Mouse (Mus musculus) heart, embryonic 10.5 days (tissue): ENCODE results near the gene Wdr60. TPM values are rescaled to one million over a fixed set of nuclear protein-coding genes. Genes with fewer than 3 reads are reported as not detected.

ENCODE experiments used
- DNase-seq: peaks from one replicate; pipeline ENCODE4 v3.0.0-alpha.2; 2017; ENCODE audit warnings: low spot score
- H3K27ac ChIP-seq: fragments of 300-500 bp; sonication (generic); 2 replicates; pipeline ENCODE4 v1.5.1; 2016; ENCODE audit warnings: mild to moderate bottlenecking
- H3K27me3 ChIP-seq: fragments of 300-500 bp; sonication (generic); 2 replicates; pipeline ENCODE4 v1.6.1; 2016; ENCODE audit warnings: mild to moderate bottlenecking; ENCODE audit not compliant: poor library complexity, insufficient read depth, severe bottlenecking
- H3K36me3 ChIP-seq: fragments of 300-500 bp; sonication (generic); 2 replicates; pipeline ENCODE4 v1.6.1; 2016; ENCODE audit warnings: mild to moderate bottlenecking, moderate library complexity
- H3K4me1 ChIP-seq: fragments of 300-500 bp; sonication (generic); 2 replicates; pipeline ENCODE4 v1.6.1; 2016; ENCODE audit warnings: mild to moderate bottlenecking
- H3K4me3 ChIP-seq: fragments of 300-500 bp; sonication (generic); 2 replicates; pipeline ENCODE4 v1.5.1; 2016; ENCODE audit warnings: mild to moderate bottlenecking, moderate library complexity
- H3K9me3 ChIP-seq: fragments of 300-500 bp; sonication (generic); 2 replicates; pipeline ENCODE4 v1.6.1; 2016; ENCODE audit warnings: mild to moderate bottlenecking, moderate library complexity
- WGBS: fragments of 180-500 bp; shearing (Covaris S2); methylation state at CpG from one replicate; pipeline ENCODE4 v1.1.7; 2016; 5-methylcytosine and 5-hydroxymethylcytosine counted together
- polyA plus RNA-seq: library from polyadenylated mRNA; unstranded; fragments of >200 nt; fragmentation: Nextera tagmentation; extraction: Ambion mirVana; gene quantifications from 2 replicates; pipeline ENCODE4 v1.2.1, GENCODE M21; 2016

Wdr60 gene
- polyA plus RNA-seq, 1 experiment from 2014 or later, result 9.8 TPM

DNA sequence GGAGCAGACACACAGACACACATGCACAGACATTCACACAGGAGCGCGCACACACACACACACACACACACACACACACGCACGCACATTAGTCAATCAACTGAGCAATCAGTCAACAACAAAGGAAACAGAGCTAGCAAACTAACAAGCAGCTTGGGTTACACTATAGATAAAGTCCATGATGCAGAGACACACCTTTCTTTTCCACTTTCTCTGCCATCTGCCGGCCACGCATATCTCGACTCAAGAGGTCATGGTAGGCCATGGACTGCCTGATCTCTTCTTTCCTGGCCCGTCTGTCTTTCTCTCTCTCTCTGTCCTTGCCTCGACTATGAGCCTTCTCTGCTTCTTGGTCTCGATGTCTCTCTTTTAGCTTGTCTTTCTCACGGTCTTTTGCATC, 7.2 kb downstream of the Wdr60 start:
- Histone ChIP-seq H3K27ac (no peak overlapping the region), H3K4me3 (no peak overlapping the region), H3K9me3 (no peaks in the 10 kb centered on the region), H3K36me3 (0 out of 2 replicates have a peak, but pooled peaks cover 3% of the 10 kb centered on the region), H3K27me3 (peaks cover 7% of the 10 kb centered on the region; the same call in 1 of the 2 replicates), H3K4me1 (no peaks in the 10 kb centered on the region)
- no peak for DNase-seq
- 80% methylated on average over 11 of the region's 11 CpGs for WGBS

- no peak for DNase-seq
- peaks cover 7% of the 10 kb centered on the region; the same call in 1 of the 2 replicates for H3K27me3 ChIP-seq
- H3K27ac ChIP-seq, result no peak overlapping the region
- no peaks in the 10 kb centered on the region for H3K9me3 ChIP-seq
- H3K4me3 ChIP-seq, result no peak overlapping the region
- 0 out of 2 replicates have a peak, but pooled peaks cover 3% of the 10 kb centered on the region for H3K36me3 ChIP-seq
- H3K4me1 ChIP-seq, result no peaks in the 10 kb centered on the region
- 32% methylated on average over 8 of the region's 8 CpGs for WGBS
Observed at GRCm38 (mm10) chr12:116254652-116255051, 8.2 kb downstream of the Wdr60 start.

GRCm38 (mm10) chr12:116244601-116245000, 18.2 kb downstream of the Wdr60 start:
- no peak overlapping the region for H3K4me3 ChIP-seq
- H3K36me3 ChIP-seq, result peaks cover 4% of the 10 kb centered on the region; the same call in 1 of the 2 replicates
- H3K27me3 ChIP-seq, result no peaks in the 10 kb centered on the region
- no peak overlapping the region for H3K27ac ChIP-seq
- WGBS, result 69% methylated on average over 1 of the region's 1 CpGs
- no peak for DNase-seq
- H3K9me3 ChIP-seq, result no peaks in the 10 kb centered on the region
- no peaks in the 10 kb centered on the region for H3K4me1 ChIP-seq

DNA sequence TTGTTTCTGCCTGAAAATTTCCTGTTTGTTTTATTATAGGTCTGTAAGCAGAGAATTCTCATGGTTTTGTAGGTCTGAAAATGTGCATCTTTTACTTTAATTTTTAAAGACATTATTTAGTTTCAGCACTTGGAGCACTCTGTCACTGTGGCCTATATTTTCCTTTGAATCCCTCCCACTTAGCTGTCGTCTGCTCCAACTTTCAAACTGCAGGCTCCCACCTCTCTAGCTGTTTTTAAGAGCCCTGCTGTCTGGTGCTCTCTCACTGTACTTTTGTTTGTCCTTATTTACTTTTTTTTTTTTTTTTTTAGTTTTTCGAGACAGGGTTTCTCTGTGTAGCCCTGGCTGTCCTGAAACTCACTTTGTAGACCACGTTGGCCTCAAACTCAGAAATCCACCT, 24.0 kb downstream of the Wdr60 start:
- no peaks in the 10 kb centered on the region for H3K27me3 ChIP-seq
- H3K4me3 ChIP-seq, result no peak overlapping the region
- no peaks in the 10 kb centered on the region for H3K4me1 ChIP-seq
- no peak overlapping the region for H3K27ac ChIP-seq
- no peaks in the 10 kb centered on the region for H3K9me3 ChIP-seq
- 76% methylated on average over 3 of the region's 3 CpGs for WGBS
- H3K36me3 ChIP-seq, result no peaks in the 10 kb centered on the region
- DNase-seq, result no peak

GRCm38 (mm10) chr12:116238370-116238769, 24.5 kb downstream of the Wdr60 start:
- no peak overlapping the region for H3K4me3 ChIP-seq
- H3K27ac ChIP-seq, result no peak overlapping the region
- H3K36me3 ChIP-seq, result no peaks in the 10 kb centered on the region
- H3K9me3 ChIP-seq, result no peaks in the 10 kb centered on the region
- no peaks in the 10 kb centered on the region for H3K4me1 ChIP-seq
- H3K27me3 ChIP-seq, result no peaks in the 10 kb centered on the region
- DNase-seq, result no peak

GRCm38 (mm10) chr12:116236658-116237057, 26.2 kb downstream of the Wdr60 start:
- 74% methylated on average over 3 of the region's 3 CpGs for WGBS
- no peak for DNase-seq
- Histone ChIP-seq H3K36me3 (no peaks in the 10 kb centered on the region), H3K9me3 (no peaks in the 10 kb centered on the region), H3K4me3 (no peak overlapping the region), H3K27ac (no peak overlapping the region), H3K27me3 (no peaks in the 10 kb centered on the region), H3K4me1 (no peaks in the 10 kb centered on the region)

DNA sequence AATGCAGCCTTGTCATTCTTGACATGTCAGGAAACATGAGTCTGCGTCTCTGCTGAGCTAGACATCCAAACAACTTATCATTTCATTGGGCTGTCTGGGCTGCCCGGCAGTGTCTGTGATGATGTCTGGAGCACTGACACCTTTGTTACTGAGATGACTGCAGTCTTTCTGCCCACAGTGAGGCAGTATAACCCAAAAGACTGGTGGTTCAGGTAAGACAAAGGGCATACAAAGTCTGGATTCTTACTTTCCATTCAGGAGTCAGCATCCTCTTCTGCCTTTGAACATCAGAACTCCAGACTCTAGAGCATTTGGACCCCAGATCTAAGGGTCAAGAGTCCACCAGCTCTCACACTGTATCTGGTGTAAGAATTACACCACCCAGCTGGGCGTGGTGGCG, 27.5 kb downstream of the Wdr60 start:
- Histone ChIP-seq H3K27me3 (no peaks in the 10 kb centered on the region), H3K9me3 (no peaks in the 10 kb centered on the region), H3K4me1 (no peaks in the 10 kb centered on the region), H3K27ac (no peak overlapping the region), H3K4me3 (no peak overlapping the region), H3K36me3 (no peaks in the 10 kb centered on the region)
- 69% methylated on average over 4 of the region's 4 CpGs for WGBS
- no peak for DNase-seq

GRCm38 (mm10) chr12:116232061-116232460, 30.8 kb downstream of the Wdr60 start:
- Histone ChIP-seq H3K4me3 (no peak overlapping the region), H3K27me3 (no peaks in the 10 kb centered on the region), H3K4me1 (no peaks in the 10 kb centered on the region), H3K9me3 (no peaks in the 10 kb centered on the region), H3K27ac (no peak overlapping the region), H3K36me3 (no peaks in the 10 kb centered on the region)
- DNase-seq, result no peak
- 72% methylated on average over 1 of the region's 1 CpGs for WGBS

DNA sequence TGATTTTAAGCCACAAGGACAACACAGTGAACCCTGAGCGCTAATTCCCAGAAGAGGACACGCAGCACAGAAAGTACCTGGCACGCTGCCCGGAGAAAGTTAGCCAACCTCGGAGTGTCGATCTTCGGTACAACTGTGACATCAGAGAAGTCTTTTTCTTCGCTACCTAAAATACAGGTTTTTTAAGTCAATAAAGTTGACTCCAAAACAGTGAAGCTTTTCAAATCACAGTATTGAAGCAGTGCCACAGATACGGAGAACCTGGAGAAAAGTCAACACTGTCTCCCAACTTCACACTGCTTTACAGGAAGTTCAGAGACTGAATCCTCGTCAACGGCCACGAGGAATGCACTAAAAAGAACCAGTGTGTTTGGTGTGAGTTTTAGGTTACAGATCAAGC, 31.2 kb downstream of the Wdr60 start:
- 76% methylated on average over 12 of the region's 12 CpGs for WGBS
- H3K27me3 ChIP-seq, result no peaks in the 10 kb centered on the region
- H3K9me3 ChIP-seq, result no peaks in the 10 kb centered on the region
- no peak overlapping the region for H3K27ac ChIP-seq
- no peaks in the 10 kb centered on the region for H3K4me1 ChIP-seq
- H3K4me3 ChIP-seq, result no peak overlapping the region
- H3K36me3 ChIP-seq, result no peaks in the 10 kb centered on the region
- no peak for DNase-seq

- Histone ChIP-seq H3K36me3 (no peaks in the 10 kb centered on the region), H3K4me1 (no peaks in the 10 kb centered on the region), H3K9me3 (no peaks in the 10 kb centered on the region), H3K27me3 (no peaks in the 10 kb centered on the region), H3K27ac (no peak overlapping the region), H3K4me3 (no peak overlapping the region)
- DNase-seq, result no peak
- WGBS, result 79% methylated on average over 3 of the region's 3 CpGs
Observed at GRCm38 (mm10) chr12:116229451-116229850, 33.4 kb downstream of the Wdr60 start.

- no peak overlapping the region for H3K4me3 ChIP-seq
- DNase-seq, result no peak
- 86% methylated on average over 10 of the region's 10 CpGs for WGBS
- H3K36me3 ChIP-seq, result no peaks in the 10 kb centered on the region
- no peaks in the 10 kb centered on the region for H3K27me3 ChIP-seq
- no peaks in the 10 kb centered on the region for H3K4me1 ChIP-seq
- H3K27ac ChIP-seq, result no peak overlapping the region
- no peaks in the 10 kb centered on the region for H3K9me3 ChIP-seq
Observed at GRCm38 (mm10) chr12:116226289-116227057, 36.3 kb downstream of the Wdr60 start.

- H3K36me3 ChIP-seq, result no peaks in the 10 kb centered on the region
- 96% methylated on average over 2 of the region's 2 CpGs for WGBS
- DNase-seq, result no peak
- H3K9me3 ChIP-seq, result no peaks in the 10 kb centered on the region
- H3K27me3 ChIP-seq, result no peaks in the 10 kb centered on the region
- no peak overlapping the region for H3K27ac ChIP-seq
- H3K4me1 ChIP-seq, result no peaks in the 10 kb centered on the region
- H3K4me3 ChIP-seq, result no peak overlapping the region
Observed at GRCm38 (mm10) chr12:116223107-116223506, 39.7 kb downstream of the Wdr60 start.

DNA sequence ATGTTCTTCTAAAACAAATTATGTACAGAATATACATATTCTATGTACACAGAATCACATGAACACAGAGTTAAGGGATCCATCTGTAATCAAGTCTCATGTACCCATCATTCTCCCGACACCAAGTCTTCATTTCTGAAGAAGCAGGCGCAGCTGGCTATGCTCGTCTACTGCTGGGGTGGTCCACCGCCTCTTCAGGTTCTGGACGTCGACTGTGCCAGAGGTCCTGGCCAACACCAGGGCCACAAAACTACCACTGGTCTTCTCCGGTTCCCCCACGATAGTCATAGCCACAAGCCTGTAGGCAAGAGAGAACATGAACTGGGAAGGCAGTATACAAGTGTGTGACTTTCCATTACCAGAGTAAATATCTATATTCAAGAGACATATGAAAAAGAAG, 55.3 kb downstream of the Wdr60 start:
- Histone ChIP-seq H3K36me3 (no peaks in the 10 kb centered on the region), H3K27me3 (no peaks in the 10 kb centered on the region), H3K4me3 (no peak overlapping the region), H3K9me3 (no peaks in the 10 kb centered on the region), H3K4me1 (no peaks in the 10 kb centered on the region), H3K27ac (no peak overlapping the region)
- 86% methylated on average over 8 of the region's 8 CpGs for WGBS
- no peak for DNase-seq

- H3K27me3 ChIP-seq, result no peaks in the 10 kb centered on the region
- no peak overlapping the region for H3K27ac ChIP-seq
- no peaks in the 10 kb centered on the region for H3K4me1 ChIP-seq
- H3K9me3 ChIP-seq, result no peaks in the 10 kb centered on the region
- H3K36me3 ChIP-seq, result no peaks in the 10 kb centered on the region
- 80% methylated on average over 3 of the region's 3 CpGs for WGBS
- DNase-seq, result no peak
- H3K4me3 ChIP-seq, result no peak overlapping the region
Observed at GRCm38 (mm10) chr12:116205726-116206125, 57.1 kb downstream of the Wdr60 start.
